Mouse (Mus musculus) thymus, adult 2 months (tissue): Measurements from ENCODE around the gene Chac1. TPM values are rescaled to one million over a fixed set of nuclear protein-coding genes. Genes with fewer than 3 reads are reported as not detected.

Source experiments
- DNase-seq: peaks from one replicate; pipeline ENCODE4 v3.0.0; 2021
- H3K27ac ChIP-seq: fragments of 200-500 bp; 2 replicates; pipeline ENCODE4 v1.5.1; 2012; ENCODE audit warnings: low read length, control low read depth; ENCODE audit not compliant: control insufficient read depth, insufficient read depth
- H3K27me3 ChIP-seq: fragments of 200-500 bp; 2 replicates; pipeline ENCODE4 v1.6.1; 2012; ENCODE audit warnings: mild to moderate bottlenecking, low read length, moderate library complexity, mixed read lengths; ENCODE audit not compliant: control insufficient read depth, insufficient read depth
- H3K36me3 ChIP-seq: fragments of 200-500 bp; 2 replicates; pipeline ENCODE4 v1.6.1; 2012; ENCODE audit warnings: mild to moderate bottlenecking, low read length, moderate library complexity; ENCODE audit not compliant: control insufficient read depth, insufficient read depth
- H3K4me1 ChIP-seq: fragments of 200-500 bp; replicated peaks from 2 replicates; pipeline ENCODE4 v1.6.1; 2012; ENCODE audit warnings: low read length; ENCODE audit not compliant: control insufficient read depth, insufficient read depth
- H3K4me3 ChIP-seq: fragments of 200-500 bp; 2 replicates; pipeline ENCODE4 v1.5.1; 2012; ENCODE audit warnings: mild to moderate bottlenecking, low read length, control low read depth, moderate library complexity; ENCODE audit not compliant: control insufficient read depth, insufficient read depth
- CTCF ChIP-seq: fragments of 200-500 bp; IDR thresholded peaks from 2 replicates; pipeline ENCODE4 v1.5.1; 2012; ENCODE audit warnings: mild to moderate bottlenecking, control low read depth, low read length, moderate library complexity, borderline replicate concordance; ENCODE audit not compliant: control insufficient read depth, poor library complexity, insufficient read depth; ENCODE audit errors: extremely low read depth
- POLR2A ChIP-seq: fragments of 200-500 bp; IDR thresholded peaks from 2 replicates; pipeline ENCODE4 v1.6.1; 2012; ENCODE audit warnings: mild to moderate bottlenecking, low read length, control low read depth, moderate library complexity; ENCODE audit not compliant: control insufficient read depth, poor library complexity, insufficient read depth; ENCODE audit errors: extremely low read depth
- whole genome bisulfite sequencing: fragments of 180-500 bp; shearing (Covaris S2); methylation state at CpG from one replicate; pipeline ENCODE4 v1.1.7; 2018; 5-methylcytosine and 5-hydroxymethylcytosine counted together
- polyA plus RNA-seq: library from polyadenylated mRNA; depleted of rRNA; stranded (reverse); fragments of >200 nt; gene quantifications from 2 replicates; pipeline ENCODE4 v1.2.3, GENCODE M21; 2012; rRNA removed

The Chac1 gene
- polyA plus RNA-seq, 1 experiment = 1.1 TPM

DNA sequence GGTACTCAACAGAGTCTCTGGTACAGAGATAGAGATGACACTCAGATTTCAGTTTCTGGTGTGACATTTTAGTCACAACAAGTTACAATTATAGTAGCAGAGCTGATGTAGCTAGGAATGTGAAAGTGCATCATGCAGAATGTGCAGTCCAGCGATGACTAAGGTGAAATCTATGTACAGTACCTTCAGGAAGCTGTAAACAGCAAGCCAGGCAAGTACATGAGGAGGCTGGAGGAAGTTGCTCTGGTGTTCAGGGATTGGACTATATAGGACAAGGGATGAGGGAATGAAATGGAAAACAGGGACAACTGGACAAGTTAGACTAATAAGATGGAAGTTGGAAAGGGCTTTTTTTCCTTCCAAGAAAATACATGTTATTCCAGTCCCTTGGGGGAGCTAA lies 37.2 kb downstream of the Chac1 start:
- no peak for DNase-seq
- Histone ChIP-seq H3K27ac (no peak overlapping the region), H3K4me3 (no peak overlapping the region), H3K4me1 (no peaks in the 10 kb centered on the region), H3K27me3 (no peaks in the 10 kb centered on the region), H3K36me3 (peaks cover 23% of the 10 kb centered on the region)
- 95% methylated on average over 1 of the region's 1 CpGs for WGBS
- TF ChIP-seq POLR2A (no peak), CTCF (no peak)

DNA sequence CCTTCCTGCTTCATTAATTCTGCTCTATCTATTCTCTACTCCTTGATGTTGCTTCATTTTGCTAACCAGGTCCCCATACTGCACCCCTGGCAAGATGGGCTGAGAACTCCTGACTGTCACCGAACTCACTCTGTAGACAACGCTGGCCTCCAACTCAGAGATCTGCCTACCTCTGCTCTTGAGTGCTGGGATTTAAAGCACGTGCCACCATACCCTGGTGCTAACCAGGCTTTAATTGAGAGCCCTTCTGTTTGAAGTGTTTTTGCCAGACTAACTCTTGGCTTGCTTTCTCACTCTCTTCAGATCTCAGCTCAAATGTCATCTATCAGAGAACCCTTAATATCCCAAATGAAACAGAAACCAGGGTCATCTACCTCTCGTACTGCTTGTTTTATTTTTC lies 39.0 kb downstream of the Chac1 start:
- TF ChIP-seq CTCF = no peak
- no peak for TF ChIP-seq POLR2A
- Histone ChIP-seq H3K4me3 (no peak overlapping the region), H3K27ac (no peak overlapping the region), H3K27me3 (no peaks in the 10 kb centered on the region), H3K36me3 (peaks cover 23% of the 10 kb centered on the region), H3K4me1 (no peaks in the 10 kb centered on the region)
- 95% methylated on average over 4 of the region's 4 CpGs for WGBS
- no peak for DNase-seq

DNA sequence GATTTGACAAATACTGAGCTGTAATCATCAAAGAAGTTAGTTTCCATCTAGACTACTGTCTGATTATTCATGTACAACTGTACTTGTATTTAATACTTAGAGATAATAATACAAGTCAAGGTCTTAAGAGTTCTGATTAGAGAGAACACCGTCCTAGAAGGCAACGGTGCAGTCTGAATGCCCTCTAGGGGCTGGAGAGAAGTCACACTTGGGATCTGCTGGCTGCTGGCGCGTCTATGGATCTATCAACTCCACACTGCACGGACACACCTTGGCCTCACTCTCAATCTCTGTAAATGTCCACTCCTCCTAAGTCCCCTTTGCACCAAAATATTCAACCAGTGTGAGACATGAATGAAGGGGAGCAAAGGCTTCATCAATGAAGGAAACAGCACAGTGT lies 47.2 kb downstream of the Chac1 start:
- DNase-seq = no peak
- no peak overlapping the region for H3K27ac ChIP-seq
- 94% methylated on average over 5 of the region's 5 CpGs for WGBS
- TF ChIP-seq CTCF = no peak
- TF ChIP-seq POLR2A = no peak
- no peaks in the 10 kb centered on the region for H3K4me1 ChIP-seq
- H3K36me3 ChIP-seq = peaks cover 20% of the 10 kb centered on the region
- no peak overlapping the region for H3K4me3 ChIP-seq
- H3K27me3 ChIP-seq = no peaks in the 10 kb centered on the region

- peaks cover 20% of the 10 kb centered on the region for H3K36me3 ChIP-seq
Measured at GRCm38 (mm10) chr2:119398665-119399064, 47.6 kb downstream of the Chac1 start.

DNA sequence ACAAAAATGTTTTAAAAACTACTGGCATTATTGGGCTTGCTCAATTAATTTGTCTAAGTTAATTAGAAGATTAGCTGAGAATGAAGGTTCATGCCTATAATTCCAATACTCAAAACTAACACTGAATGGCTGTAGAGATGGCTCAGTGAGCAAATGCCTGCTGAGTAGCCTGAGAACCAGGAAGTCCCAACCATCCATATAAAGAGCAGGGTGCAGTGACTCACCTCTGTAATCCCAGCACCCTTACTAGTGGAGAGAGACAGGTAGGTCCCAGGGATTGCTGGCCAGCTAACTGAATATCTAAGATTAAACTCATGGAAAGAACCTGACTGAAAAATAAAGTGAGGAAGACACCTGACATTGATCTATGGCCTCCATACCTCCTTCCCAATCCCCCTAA lies 48.3 kb downstream of the Chac1 start:
- H3K4me3 ChIP-seq = no peak overlapping the region
- H3K36me3 ChIP-seq = peaks cover 21% of the 10 kb centered on the region
- H3K27ac ChIP-seq = no peak overlapping the region
- DNase-seq = no peak
- H3K4me1 ChIP-seq = no peaks in the 10 kb centered on the region
- TF ChIP-seq CTCF (no peak), POLR2A (no peak)
- H3K27me3 ChIP-seq = no peaks in the 10 kb centered on the region

More at GRCm38 (mm10) chr2:119398665-119399064, 47.6 kb downstream of the Chac1 start:
- 35% methylated on average over 1 of the region's 1 CpGs for WGBS
- H3K27me3 ChIP-seq = no peaks in the 10 kb centered on the region
- no peaks in the 10 kb centered on the region for H3K4me1 ChIP-seq
- no peak overlapping the region for H3K4me3 ChIP-seq
- no peak for DNase-seq
- H3K27ac ChIP-seq = no peak overlapping the region
- TF ChIP-seq POLR2A = no peak
- TF ChIP-seq CTCF = no peak

Other genes starting within 250 kb of the Chac1 start
- 22.1 and 33.4 TPM in 2 replicates for gene Rad51, start 238.4 kb upstream of the Chac1 start, polyA plus RNA-seq
- 19.3 and 21.6 TPM in 2 replicates for gene Rmdn3, start 194.2 kb upstream of the Chac1 start, polyA plus RNA-seq
- gene Gchfr, start 183.5 kb upstream of the Chac1 start, polyA plus RNA-seq = 12.5 and 16.3 TPM in 2 replicates
- gene Gm14137, start 176.7 kb upstream of the Chac1 start, polyA plus RNA-seq = 0.70 and 1.1 TPM in 2 replicates
- gene Zfyve19, start 142.6 kb upstream of the Chac1 start, polyA plus RNA-seq = 56.2 and 60.9 TPM in 2 replicates
- gene Dnajc17, start 142.4 kb upstream of the Chac1 start, polyA plus RNA-seq = 6.4 and 7.1 TPM in 2 replicates
- gene Ppp1r14d, start 121.3 kb upstream of the Chac1 start, polyA plus RNA-seq = 0.42 and 0.92 TPM in 2 replicates
- 21.2 and 22.0 TPM in 2 replicates for gene Spint1, start 113.9 kb upstream of the Chac1 start, polyA plus RNA-seq
- 2.6 and 3.5 TPM in 2 replicates for gene Rhov, start 80.0 kb upstream of the Chac1 start, polyA plus RNA-seq
- 28.4 and 30.5 TPM in 2 replicates for gene Vps18, start 62.5 kb upstream of the Chac1 start, polyA plus RNA-seq
- gene Dll4, start 25.4 kb upstream of the Chac1 start, polyA plus RNA-seq = 17.6 and 18.9 TPM in 2 replicates
- gene Ino80, start 126.5 kb downstream of the Chac1 start, polyA plus RNA-seq = 16.1 and 17.4 TPM in 2 replicates
- 0.08 and 0.15 TPM in 2 replicates for gene Exd1, start 196.4 kb downstream of the Chac1 start, polyA plus RNA-seq
- gene Chp1, start 196.5 kb downstream of the Chac1 start, polyA plus RNA-seq = 78.5 and 86.2 TPM in 2 replicates